Mouse (Mus musculus): ENCODE results near the gene Atp5s. TPM values are rescaled to one million over a fixed set of nuclear protein-coding genes. Genes with fewer than 3 reads are reported as not detected.

The Atp5s gene
- polyA plus RNA-seq, 1 experiment, result 9.3 TPM

GRCm38 (mm10) chr12:69682065-69682787 is 42.5 kb upstream of the Atp5s start:
- no peaks in the 10 kb centered on the region for H3K27me3 ChIP-seq (ENCODE audit: control insufficient read depth, insufficient read depth, insufficient read length)
- no peak for TF ChIP-seq USF1 (IDR thresholded peaks at IDR 0.05; ENCODE audit: low read depth)
- no peak for TF ChIP-seq E2F4 (IDR thresholded peaks at IDR 0.05; ENCODE audit: insufficient read depth)
- no peak for TF ChIP-seq CEBPB (IDR thresholded peaks at IDR 0.05; ENCODE audit: insufficient read depth, poor library complexity, severe bottlenecking)
- TF ChIP-seq SRF (IDR thresholded peaks at IDR 0.05; ENCODE audit: control insufficient read depth, insufficient read length, low read depth), result no peak
- no peak for TF ChIP-seq MYOD1 (IDR thresholded peaks at IDR 0.05; ENCODE audit: control insufficient read depth in 1 of 3, insufficient read length in 2 of 3, low read depth in 2 of 3)
- no peak for TF ChIP-seq MAX (IDR thresholded peaks at IDR 0.05; ENCODE audit: low read depth)
- TF ChIP-seq MYOG (IDR thresholded peaks at IDR 0.05; ENCODE audit: control insufficient read depth in 1 of 3, insufficient read depth in 1 of 3, insufficient read length in 2 of 3, low read depth in 2 of 3), result peak in 1 of 3 experiments; percentile 4
- TF ChIP-seq POLR2AphosphoS2 (IDR thresholded peaks at IDR 0.05; ENCODE audit: insufficient read length, low read depth), result no peak
- peak; percentile 68 for TF ChIP-seq POLR2A (IDR thresholded peaks at IDR 0.05; ENCODE audit: insufficient read length, low read depth)
- no peak for TF ChIP-seq TCF12 (IDR thresholded peaks at IDR 0.05; ENCODE audit: insufficient read depth, poor library complexity, severe bottlenecking)
- H3ac ChIP-seq (ENCODE audit: control insufficient read depth, insufficient read length), result peak overlapping the region; percentile 98
- H3K79me2 ChIP-seq (ENCODE audit: control insufficient read depth, insufficient read depth), result peaks cover 39% of the 10 kb centered on the region
- peak overlapping the region; percentile 61 for H3K4me3 ChIP-seq
- peak overlapping the region; percentile 97 for H3K4me2 ChIP-seq (ENCODE audit: low read depth)
- H3K36me3 ChIP-seq (ENCODE audit: control insufficient read depth, insufficient read depth), result no peaks in the 10 kb centered on the region

GRCm38 (mm10) chr12:69682788-69683419 is 41.8 kb upstream of the Atp5s start:
- Histone ChIP-seq H3K79me2 (ENCODE audit: control insufficient read depth, insufficient read depth) (peaks cover 32% of the 10 kb centered on the region), H3K4me3 (peak overlapping the region; percentile 61), H3K36me3 (ENCODE audit: control insufficient read depth, insufficient read depth) (no peaks in the 10 kb centered on the region), H3K4me2 (ENCODE audit: low read depth) (peak overlapping the region; percentile 97), H3ac (ENCODE audit: control insufficient read depth, insufficient read length) (peak overlapping the region; percentile 98), H3K27me3 (ENCODE audit: control insufficient read depth, insufficient read depth, insufficient read length) (no peaks in the 10 kb centered on the region)
- TF ChIP-seq CEBPB (IDR thresholded peaks at IDR 0.05; ENCODE audit: insufficient read depth, poor library complexity, severe bottlenecking) (no peak), E2F4 (IDR thresholded peaks at IDR 0.05; ENCODE audit: insufficient read depth) (no peak), TCF12 (IDR thresholded peaks at IDR 0.05; ENCODE audit: insufficient read depth, poor library complexity, severe bottlenecking) (no peak), USF1 (IDR thresholded peaks at IDR 0.05; ENCODE audit: low read depth) (no peak), REST (IDR thresholded peaks at IDR 0.05; ENCODE audit: insufficient read depth, insufficient read length) (no peak), POLR2A (IDR thresholded peaks at IDR 0.05; ENCODE audit: insufficient read length, low read depth) (no peak), TCF3 (IDR thresholded peaks at IDR 0.05; ENCODE audit: insufficient read length, low read depth) (no peak), POLR2AphosphoS2 (IDR thresholded peaks at IDR 0.05; ENCODE audit: insufficient read length, low read depth) (no peak), SRF (IDR thresholded peaks at IDR 0.05; ENCODE audit: control insufficient read depth, insufficient read length, low read depth) (no peak), MYOG (IDR thresholded peaks at IDR 0.05; ENCODE audit: control insufficient read depth in 1 of 3, insufficient read depth in 1 of 3, insufficient read length in 2 of 3, low read depth in 2 of 3) (no peak), MAX (IDR thresholded peaks at IDR 0.05; ENCODE audit: low read depth) (no peak), MYOD1 (IDR thresholded peaks at IDR 0.05; ENCODE audit: control insufficient read depth in 1 of 3, insufficient read length in 2 of 3, low read depth in 2 of 3) (no peak)

- Histone ChIP-seq H3K36me3 (ENCODE audit: control insufficient read depth, insufficient read depth) (no peaks in the 10 kb centered on the region), H3K4me3 (peak overlapping the region; percentile 61), H3ac (ENCODE audit: control insufficient read depth, insufficient read length) (no peak overlapping the region), H3K4me2 (ENCODE audit: low read depth) (peak overlapping the region; percentile 97), H3K27me3 (ENCODE audit: control insufficient read depth, insufficient read depth, insufficient read length) (no peaks in the 10 kb centered on the region), H3K79me2 (ENCODE audit: control insufficient read depth, insufficient read depth) (peaks cover 26% of the 10 kb centered on the region)
- TF ChIP-seq REST (IDR thresholded peaks at IDR 0.05; ENCODE audit: insufficient read depth, insufficient read length) (no peak), E2F4 (IDR thresholded peaks at IDR 0.05; ENCODE audit: insufficient read depth) (no peak), MYOG (IDR thresholded peaks at IDR 0.05; ENCODE audit: control insufficient read depth in 1 of 3, insufficient read depth in 1 of 3, insufficient read length in 2 of 3, low read depth in 2 of 3) (no peak), TCF12 (IDR thresholded peaks at IDR 0.05; ENCODE audit: insufficient read depth, poor library complexity, severe bottlenecking) (no peak), SRF (IDR thresholded peaks at IDR 0.05; ENCODE audit: control insufficient read depth, insufficient read length, low read depth) (no peak), POLR2A (IDR thresholded peaks at IDR 0.05; ENCODE audit: insufficient read length, low read depth) (no peak), CEBPB (IDR thresholded peaks at IDR 0.05; ENCODE audit: insufficient read depth, poor library complexity, severe bottlenecking) (no peak), TCF3 (IDR thresholded peaks at IDR 0.05; ENCODE audit: insufficient read length, low read depth) (no peak)
Observed at GRCm38 (mm10) chr12:69683537-69683936, 41.2 kb upstream of the Atp5s start.

DNA sequence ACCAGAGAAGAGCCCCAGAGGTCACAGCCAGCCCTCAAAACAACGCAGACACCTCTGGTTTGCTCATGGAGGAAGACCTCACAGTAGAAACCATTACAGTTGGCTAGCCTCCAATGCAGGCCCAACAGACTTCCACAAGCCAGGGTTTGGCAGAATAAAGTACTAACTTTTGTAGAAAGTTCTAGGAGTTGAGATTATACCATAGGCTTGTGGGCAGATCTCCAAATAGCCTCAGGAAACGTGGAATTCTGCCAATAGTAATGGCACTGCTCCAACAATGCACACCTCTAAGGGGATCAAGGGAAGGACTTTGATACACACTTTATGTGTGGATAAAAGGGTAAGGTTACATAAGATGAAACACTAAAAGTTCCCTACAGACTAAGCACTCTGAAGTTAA is 36.4 kb upstream of the Atp5s start:
- Histone ChIP-seq H3K27me3 (ENCODE audit: control insufficient read depth, insufficient read depth, insufficient read length) (no peaks in the 10 kb centered on the region), H3ac (ENCODE audit: control insufficient read depth, insufficient read length) (no peak overlapping the region), H3K4me2 (ENCODE audit: low read depth) (no peak overlapping the region), H3K36me3 (ENCODE audit: control insufficient read depth, insufficient read depth) (no peaks in the 10 kb centered on the region), H3K79me2 (ENCODE audit: control insufficient read depth, insufficient read depth) (no peaks in the 10 kb centered on the region), H3K4me3 (no peak overlapping the region)
- TF ChIP-seq REST (IDR thresholded peaks at IDR 0.05; ENCODE audit: insufficient read depth, insufficient read length) (no peak), MYOD1 (IDR thresholded peaks at IDR 0.05; ENCODE audit: control insufficient read depth in 1 of 3, insufficient read length in 2 of 3, low read depth in 2 of 3) (no peak), SRF (IDR thresholded peaks at IDR 0.05; ENCODE audit: control insufficient read depth, insufficient read length, low read depth) (no peak), CEBPB (IDR thresholded peaks at IDR 0.05; ENCODE audit: insufficient read depth, poor library complexity, severe bottlenecking) (no peak), TCF12 (IDR thresholded peaks at IDR 0.05; ENCODE audit: insufficient read depth, poor library complexity, severe bottlenecking) (no peak), POLR2A (IDR thresholded peaks at IDR 0.05; ENCODE audit: insufficient read length, low read depth) (no peak), TCF3 (IDR thresholded peaks at IDR 0.05; ENCODE audit: insufficient read length, low read depth) (no peak), POLR2AphosphoS2 (IDR thresholded peaks at IDR 0.05; ENCODE audit: insufficient read length, low read depth) (no peak), MAX (IDR thresholded peaks at IDR 0.05; ENCODE audit: low read depth) (no peak), E2F4 (IDR thresholded peaks at IDR 0.05; ENCODE audit: insufficient read depth) (no peak), MYOG (IDR thresholded peaks at IDR 0.05; ENCODE audit: control insufficient read depth in 1 of 3, insufficient read depth in 1 of 3, insufficient read length in 2 of 3, low read depth in 2 of 3) (no peak), USF1 (IDR thresholded peaks at IDR 0.05; ENCODE audit: low read depth) (no peak)
